Mouse (Mus musculus): ENCODE data around the gene Pnmal2. TPM values are rescaled to one million over a fixed set of nuclear protein-coding genes. Genes with fewer than 3 reads are reported as not detected.

The Pnmal2 gene
- total RNA-seq, 2 experiments from 2014 or later: 348 to 373 TPM

- no peak for TF ChIP-seq CTCF (conservative IDR thresholded peaks at IDR 0.05)
- Histone ChIP-seq H3K27ac (peak overlapping the region; percentile 100), H3K4me3 (peak overlapping the region; percentile 83)
- DNase-seq (ENCODE audit: low spot score in 2 of 2): no peak
Observed at GRCm38 (mm10) chr7:16920150-16920579, 24.3 kb upstream of the Pnmal2 start.

GRCm38 (mm10) chr7:16920818-16921791 is 23.4 kb upstream of the Pnmal2 start:
- peak in 1 of 2 experiments; percentile 43 for DNase-seq (ENCODE audit: low spot score in 2 of 2)
- no peak for TF ChIP-seq CTCF (conservative IDR thresholded peaks at IDR 0.05)
- peak overlapping the region; percentile 83 for H3K4me3 ChIP-seq
- H3K27ac ChIP-seq: peak overlapping the region; percentile 100

GRCm38 (mm10) chr7:16921881-16922335 is 22.6 kb upstream of the Pnmal2 start:
- TF ChIP-seq CTCF (conservative IDR thresholded peaks at IDR 0.05): no peak
- H3K4me3 ChIP-seq: peak overlapping the region; percentile 83
- no peak for DNase-seq (ENCODE audit: low spot score in 2 of 2)
- peak overlapping the region; percentile 100 for H3K27ac ChIP-seq

- Histone ChIP-seq H3K27ac (peak overlapping the region; percentile 100), H3K4me3 (peak overlapping the region; percentile 83)
- DNase-seq (ENCODE audit: low spot score in 2 of 2): peak in 1 of 2 experiments; percentile 48
- no peak for TF ChIP-seq CTCF (conservative IDR thresholded peaks at IDR 0.05)
Observed at GRCm38 (mm10) chr7:16922360-16922973, 22.0 kb upstream of the Pnmal2 start.

- TF ChIP-seq CTCF (conservative IDR thresholded peaks at IDR 0.05): no peak
- H3K4me3 ChIP-seq: peak overlapping the region; percentile 83
- peak overlapping the region; percentile 100 for H3K27ac ChIP-seq
- peak in 1 of 2 experiments; percentile 44 for DNase-seq (ENCODE audit: low spot score in 2 of 2)
Observed at GRCm38 (mm10) chr7:16923283-16924036, 21.0 kb upstream of the Pnmal2 start.

GRCm38 (mm10) chr7:16924037-16924834 is 20.2 kb upstream of the Pnmal2 start, which contains the start of gene Calm3:
Gene Calm3 (minus strand): TSS chr7:16924114.
- peak within 1 kb of the TSS; percentile 83 for H3K4me3 ChIP-seq
- peak; percentile 99 to 100 for DNase-seq (ENCODE audit: low spot score in 2 of 2)
- peak; percentile 32 for TF ChIP-seq CTCF (conservative IDR thresholded peaks at IDR 0.05)

GRCm38 (mm10) chr7:16928341-16928740 is 16.1 kb upstream of the Pnmal2 start:
- no peak overlapping the region for H3K4me3 ChIP-seq
- no peak overlapping the region for H3K27ac ChIP-seq
- TF ChIP-seq CTCF (conservative IDR thresholded peaks at IDR 0.05): peak; percentile 29; the same call in 1 of the 2 replicates
- DNase-seq (ENCODE audit: low spot score in 2 of 2): no peak

More at GRCm38 (mm10) chr7:16924037-16924834, 20.2 kb upstream of the Pnmal2 start, which contains the start of gene Calm3:
- H3K27ac ChIP-seq: peak within 1 kb of the TSS; percentile 100

- peak overlapping the region; percentile 96 for H3K27ac ChIP-seq
- H3K4me3 ChIP-seq: no peak overlapping the region
- TF ChIP-seq CTCF (conservative IDR thresholded peaks at IDR 0.05): peak; percentile 99
- DNase-seq (ENCODE audit: low spot score in 2 of 2): peak in 1 of 2 experiments; percentile 84
Observed at GRCm38 (mm10) chr7:16930850-16931249, 13.6 kb upstream of the Pnmal2 start.

- peak overlapping the region; percentile 96 for H3K27ac ChIP-seq
- no peak overlapping the region for H3K4me3 ChIP-seq
- TF ChIP-seq CTCF (conservative IDR thresholded peaks at IDR 0.05): peak; percentile 90
- peak; percentile 88 to 93 for DNase-seq (ENCODE audit: low spot score in 2 of 2)
Observed at GRCm38 (mm10) chr7:16931968-16932627, 12.4 kb upstream of the Pnmal2 start.

GRCm38 (mm10) chr7:16932704-16933577 is 11.5 kb upstream of the Pnmal2 start:
- TF ChIP-seq CTCF (conservative IDR thresholded peaks at IDR 0.05): peak; percentile 75
- Histone ChIP-seq H3K4me3 (no peak overlapping the region), H3K27ac (peak overlapping the region; percentile 96)
- DNase-seq (ENCODE audit: low spot score in 2 of 2): peak in 1 of 2 experiments; percentile 75

All from layer of hippocampus, adult 2 months (tissue).